Mouse (Mus musculus): ENCODE data around the gene Map1b.

Map1b gene

DNA sequence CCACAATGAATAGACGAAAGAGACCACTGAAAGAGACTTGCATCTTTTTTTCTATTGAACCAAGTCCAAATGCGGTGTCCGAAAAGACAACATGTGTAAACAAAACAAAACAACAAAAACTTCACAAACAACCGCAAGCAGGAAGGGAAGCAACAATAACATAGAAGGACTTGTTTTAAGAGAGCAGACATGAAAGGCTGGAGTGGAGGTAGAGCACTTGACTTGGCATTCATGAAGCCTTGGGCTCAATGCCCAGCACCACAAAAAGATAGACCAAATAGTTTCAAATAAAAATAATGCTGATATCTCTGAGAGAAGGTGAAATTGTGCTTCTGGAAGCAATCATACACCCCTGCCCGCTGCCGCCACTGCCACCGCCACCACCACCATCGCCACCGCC, 30.5 kb downstream of the Map1b start:
- no peak for DNase-seq (ENCODE audit: low spot score)

DNA sequence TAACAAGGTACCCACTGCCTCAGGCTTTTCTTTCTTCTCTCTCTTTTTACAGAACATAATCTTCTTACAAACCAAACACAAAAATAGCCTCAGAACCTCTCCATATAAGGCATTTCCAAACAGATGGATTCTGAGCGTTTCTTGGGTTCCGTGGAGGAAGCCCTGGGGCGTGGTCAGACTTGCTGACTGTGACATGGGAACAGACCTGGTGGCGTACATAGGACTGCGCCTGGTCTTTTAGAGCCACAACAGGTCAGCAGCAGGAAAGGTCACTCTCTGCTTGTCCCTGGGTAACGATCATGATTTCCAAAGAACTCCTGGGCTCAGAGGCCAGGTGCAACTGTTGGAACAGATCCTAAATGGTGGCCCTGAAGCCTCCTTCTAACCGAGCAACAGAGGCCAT, 31.0 kb downstream of the Map1b start:
- DNase-seq (ENCODE audit: low spot score) = no peak

DNA sequence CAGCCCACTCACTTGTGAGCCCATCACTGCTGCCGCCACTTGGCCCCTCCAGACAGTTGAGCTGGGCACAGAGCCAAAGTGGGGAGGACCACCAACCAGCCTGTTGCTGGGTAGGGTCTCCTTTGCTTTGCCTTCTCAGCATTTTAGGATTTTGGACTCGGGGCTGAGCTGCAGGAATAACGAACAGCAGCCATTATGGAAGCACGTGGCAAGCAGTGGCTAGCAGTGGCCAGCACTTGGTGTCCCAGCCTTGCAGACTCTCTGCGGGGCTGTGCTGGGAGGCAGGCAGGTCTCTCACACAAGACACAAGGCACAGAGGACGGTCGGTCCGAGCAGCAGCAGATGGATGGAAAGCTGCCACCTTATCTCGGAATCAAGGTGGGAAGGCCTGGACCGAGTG, 31.4 kb downstream of the Map1b start:
- DNase-seq (ENCODE audit: low spot score) = peak; percentile 13

DNA sequence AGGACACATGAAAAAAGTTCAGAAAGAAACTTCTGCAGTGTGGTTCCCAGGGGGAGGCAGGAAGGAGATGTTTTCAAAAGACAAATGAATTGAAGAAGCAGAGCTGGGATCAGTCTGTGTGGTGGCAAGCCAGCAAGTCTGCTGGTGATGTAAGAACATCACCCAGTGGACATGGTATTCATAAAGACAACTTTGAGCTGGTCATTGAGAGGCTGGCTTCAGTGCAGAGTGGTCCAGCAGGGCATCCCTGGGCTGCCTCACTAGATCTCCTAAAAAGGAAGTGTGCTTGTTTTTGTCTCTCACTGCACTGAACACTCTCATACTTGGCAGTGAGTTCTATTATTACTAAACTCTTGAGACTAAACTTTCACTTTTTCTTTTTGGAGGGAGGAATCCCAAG, 32.9 kb downstream of the Map1b start:
- no peak for DNase-seq (ENCODE audit: low spot score)

DNA sequence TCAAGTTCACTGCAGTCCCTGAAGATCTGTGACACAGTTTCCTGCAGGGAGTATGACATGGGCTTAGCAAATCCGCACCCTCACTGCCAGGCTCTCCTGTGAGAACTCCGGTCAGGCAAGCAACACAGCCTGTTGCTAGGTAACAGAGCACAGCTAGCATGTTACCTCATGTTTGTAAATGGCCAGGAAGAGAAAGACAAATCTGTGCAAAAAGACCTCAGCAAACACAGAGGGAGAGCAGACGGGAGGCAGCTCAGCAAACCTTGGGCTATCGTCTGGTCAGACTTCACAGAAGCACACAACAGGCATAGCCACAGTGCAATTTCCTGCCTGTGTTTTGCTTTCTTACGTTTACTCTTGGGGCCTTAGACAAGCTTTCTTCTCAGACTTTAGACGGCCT, 40.9 kb downstream of the Map1b start:
- DNase-seq (ENCODE audit: low spot score) = no peak

DNA sequence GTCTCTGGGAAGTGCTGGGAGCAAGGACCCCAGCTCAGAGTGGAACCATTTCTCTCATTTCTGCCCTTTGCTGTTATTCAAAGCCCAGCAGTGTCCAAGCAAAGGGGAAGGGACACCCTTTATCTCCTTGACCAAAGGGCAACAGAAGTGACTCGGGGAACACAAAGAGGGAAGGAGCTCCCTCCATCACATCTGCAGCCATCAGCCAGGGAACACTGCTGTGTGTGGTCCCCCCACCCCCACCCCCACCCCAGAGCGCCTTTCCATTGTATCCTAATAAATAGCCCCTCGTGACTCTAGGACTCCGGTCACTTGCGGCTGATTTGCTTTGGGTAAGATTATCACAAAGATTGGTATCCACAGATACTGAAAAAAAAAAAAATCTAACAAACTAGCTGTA, 41.3 kb downstream of the Map1b start:
- no peak for DNase-seq (ENCODE audit: low spot score)

DNA sequence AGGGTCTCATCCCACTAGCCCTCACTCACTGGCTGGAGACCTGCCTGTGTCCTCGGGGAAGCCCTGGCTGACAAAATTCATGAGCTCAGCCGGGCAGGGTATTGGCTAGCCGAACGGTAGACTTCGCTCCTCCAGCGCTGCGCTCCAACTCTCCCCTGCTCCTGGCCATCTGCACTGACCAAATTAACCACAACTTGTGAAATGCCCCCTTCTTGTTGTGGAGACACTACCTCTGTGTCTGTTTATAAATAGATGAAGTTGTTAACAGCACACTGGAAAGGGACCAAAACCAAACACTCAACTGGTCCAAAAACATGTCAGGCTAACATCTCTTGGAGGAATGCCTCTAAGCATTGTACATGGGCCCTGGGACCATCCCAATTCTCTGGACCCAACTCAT, 42.2 kb downstream of the Map1b start:
- DNase-seq (ENCODE audit: low spot score) = no peak

DNA sequence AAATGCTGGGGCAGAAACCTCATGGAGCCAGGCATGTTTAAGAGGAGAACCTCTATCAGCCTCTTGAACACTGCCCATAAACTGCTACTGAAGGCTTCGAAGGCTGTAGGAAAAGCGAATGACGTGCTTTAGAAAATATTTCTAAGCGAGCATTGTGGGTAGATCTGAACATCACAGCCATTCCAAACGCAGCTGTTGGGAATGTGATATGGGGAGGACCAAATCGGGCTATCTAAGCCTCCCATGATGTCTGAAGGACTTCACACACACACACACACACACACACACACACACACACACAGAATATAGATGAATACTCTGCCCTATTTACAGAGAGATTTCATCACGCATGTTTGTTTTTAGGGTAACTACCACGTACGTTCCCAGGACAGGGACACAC, 44.3 kb downstream of the Map1b start:
- no peak for DNase-seq (ENCODE audit: low spot score)

DNA sequence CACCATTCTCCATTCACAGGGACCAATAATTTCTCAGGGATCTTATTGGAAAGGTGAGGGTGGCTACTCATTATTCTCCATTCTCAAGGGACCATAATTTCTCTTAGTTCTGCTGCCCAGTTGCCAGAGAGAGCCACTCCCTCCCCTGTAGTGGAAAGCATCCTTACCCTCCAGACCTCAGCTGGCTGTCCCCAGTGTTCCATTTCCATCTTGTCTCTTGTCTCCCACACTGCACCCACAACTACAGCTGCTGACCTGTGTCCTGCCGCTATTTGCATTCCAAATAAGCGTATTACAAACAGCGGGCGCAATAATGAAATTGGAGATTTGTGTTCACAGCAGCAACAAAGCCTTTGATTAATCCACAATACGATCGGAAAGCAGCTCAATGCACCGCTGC, 46.3 kb downstream of the Map1b start:
- no peak for DNase-seq (ENCODE audit: low spot score)

DNA sequence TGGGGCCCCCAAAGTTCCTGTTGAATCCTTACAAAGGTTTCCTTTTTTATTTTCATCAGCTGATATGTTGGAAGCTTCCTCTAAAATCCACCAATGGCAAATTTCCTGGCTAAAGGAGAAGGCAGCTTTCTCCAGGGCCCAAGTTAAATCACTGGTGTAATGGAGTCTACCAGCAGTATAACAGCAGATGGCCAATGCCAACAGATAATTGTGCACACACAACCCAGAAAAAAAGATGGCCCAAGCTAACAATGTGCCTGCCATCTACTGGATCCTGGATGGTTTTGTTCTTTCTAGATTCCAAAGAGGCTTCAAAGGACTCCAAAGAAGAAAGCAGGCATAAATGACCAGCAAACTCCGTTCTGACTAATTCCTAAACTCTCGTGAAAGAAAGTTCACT, 48.1 kb downstream of the Map1b start:
- no peak for DNase-seq (ENCODE audit: low spot score)

DNA sequence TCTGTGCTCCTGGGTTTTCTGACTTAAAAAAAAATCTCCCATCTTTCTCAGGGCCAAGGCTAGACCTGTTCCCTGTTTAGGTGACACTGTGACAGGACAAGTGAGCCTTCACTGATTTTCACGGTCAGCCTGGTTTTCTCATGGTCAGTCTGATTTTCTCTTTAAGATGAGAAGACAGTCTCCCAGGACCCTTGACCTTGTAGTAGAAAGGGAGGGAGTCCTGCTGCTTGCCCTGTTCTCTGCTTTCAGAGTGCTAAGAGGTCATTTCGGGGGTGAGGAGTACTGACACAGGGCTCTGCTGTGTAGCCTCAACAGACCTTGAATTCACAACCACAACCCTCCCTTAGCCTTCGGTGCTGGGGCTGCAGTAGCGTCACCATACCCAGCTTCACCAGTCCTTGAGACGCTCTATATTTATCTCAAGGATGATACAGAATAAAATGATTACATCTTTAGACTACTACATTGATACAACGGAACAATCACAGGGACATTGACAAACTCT, 49.5 kb downstream of the Map1b start:
- no peak for DNase-seq (ENCODE audit: low spot score)

DNA sequence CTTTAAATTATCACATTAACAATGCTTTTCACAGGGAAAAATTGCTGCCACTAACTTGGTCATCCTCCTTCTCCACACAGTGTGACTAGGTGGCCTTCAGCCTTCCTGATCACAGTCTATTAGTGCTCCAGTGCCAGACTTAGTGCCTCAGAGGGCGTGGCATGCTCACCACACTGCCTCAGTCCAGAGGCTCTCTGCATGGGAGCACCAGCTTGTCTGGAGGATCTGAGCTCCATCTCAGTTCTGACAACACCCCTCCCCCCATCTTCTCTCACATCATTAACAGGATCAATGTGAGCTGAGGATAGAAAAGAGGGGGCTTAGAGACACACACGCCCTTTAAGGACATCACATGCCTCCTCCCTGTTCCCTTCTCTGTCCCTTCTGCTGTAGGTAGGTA, 50.3 kb downstream of the Map1b start:
- no peak for DNase-seq (ENCODE audit: low spot score)

DNA sequence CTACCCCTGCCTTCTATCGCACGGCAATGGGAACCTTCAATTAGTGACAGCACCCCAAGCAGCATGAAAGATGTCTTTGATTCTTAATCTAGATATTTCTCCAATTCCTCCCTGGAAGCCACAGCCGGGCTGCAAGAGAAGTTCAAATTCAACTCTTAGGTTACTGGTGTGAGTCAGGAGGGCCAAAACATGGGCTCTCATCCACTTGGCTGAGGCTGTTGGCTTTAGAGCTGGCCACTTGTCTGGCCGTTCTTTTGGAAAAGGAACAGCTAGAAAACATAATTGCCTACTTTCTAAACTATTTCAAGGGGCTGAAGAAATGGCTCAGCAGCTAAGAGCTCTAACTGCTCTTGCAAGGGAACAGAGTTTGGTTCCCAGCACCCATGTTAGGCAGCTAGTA, 51.8 kb downstream of the Map1b start:
- no peak for DNase-seq (ENCODE audit: low spot score)

DNA sequence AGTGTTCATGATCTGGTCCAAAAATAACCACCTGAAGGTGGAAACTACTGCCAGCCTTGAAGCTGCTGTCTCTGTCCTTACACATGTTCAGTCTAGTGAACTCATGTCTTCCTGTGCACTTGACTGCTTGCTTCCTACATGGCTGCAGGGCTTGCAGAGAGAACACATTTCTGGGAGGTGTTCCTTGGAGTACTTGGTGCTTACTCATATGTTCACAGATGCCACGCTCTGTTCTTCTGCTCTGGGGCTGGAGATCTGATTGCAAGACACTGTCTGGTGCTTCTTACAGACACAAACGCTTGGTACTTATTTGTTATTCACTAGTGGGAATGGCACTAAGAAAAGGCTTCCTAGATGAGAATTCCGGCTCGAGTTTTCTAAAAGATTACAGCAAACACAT, 54.5 kb downstream of the Map1b start:
- DNase-seq (ENCODE audit: low spot score) = no peak

DNA sequence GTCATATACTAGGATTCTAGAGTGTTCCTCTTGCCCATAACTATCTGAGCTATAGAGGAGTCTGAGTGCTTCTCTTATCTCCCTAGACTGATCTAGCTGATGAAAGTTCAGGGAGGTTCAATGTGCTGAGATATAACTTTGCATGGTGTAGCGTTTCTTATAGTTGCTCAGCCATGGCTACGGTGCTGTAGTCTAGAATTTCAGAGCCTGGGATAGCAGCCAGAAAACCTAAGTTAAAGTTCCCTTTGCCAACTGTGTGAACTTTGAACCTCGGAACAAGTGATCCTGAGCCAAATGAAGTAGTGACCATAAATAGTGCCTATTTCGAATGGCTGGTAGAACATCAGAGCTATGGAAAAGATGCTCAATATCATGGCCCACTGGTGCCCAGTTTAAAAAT, 56.7 kb downstream of the Map1b start:
- no peak for DNase-seq (ENCODE audit: low spot score)

DNA sequence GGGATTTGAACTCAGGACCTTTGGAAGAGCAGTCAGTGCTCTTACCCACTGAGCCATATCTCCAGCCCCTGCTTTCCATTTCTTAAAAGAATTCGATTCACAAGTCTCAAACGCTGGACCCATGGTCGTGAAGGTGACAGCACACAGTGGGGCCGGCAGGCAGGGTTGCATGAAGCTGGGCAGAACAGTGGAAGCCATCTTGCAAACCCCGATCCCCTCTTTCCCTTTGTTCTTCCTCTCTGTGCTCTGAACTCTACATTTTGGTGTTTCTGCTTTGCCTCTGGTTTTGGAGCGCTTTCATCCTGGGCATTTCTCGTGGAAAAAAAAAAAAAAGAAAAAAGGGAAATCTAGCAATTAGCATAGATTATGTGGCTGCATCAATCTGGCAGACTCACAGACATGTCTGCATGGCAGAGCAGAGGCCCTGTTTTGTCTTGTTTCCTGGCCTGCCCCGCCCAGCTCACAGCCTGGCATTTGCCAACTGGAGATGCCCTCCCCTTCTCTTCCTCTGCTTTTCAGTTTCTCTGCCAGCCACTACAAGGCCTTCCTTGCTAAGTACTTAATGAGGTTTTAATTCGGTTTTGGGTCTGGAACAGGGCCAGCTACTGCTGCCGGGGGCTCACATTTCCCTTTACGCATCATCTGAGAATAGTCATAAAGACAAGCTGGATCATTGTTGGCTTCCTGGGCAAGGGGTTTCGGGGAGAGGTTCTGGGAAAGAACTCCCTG, 57.5 kb downstream of the Map1b start:
- no peak for DNase-seq (ENCODE audit: low spot score)

DNA sequence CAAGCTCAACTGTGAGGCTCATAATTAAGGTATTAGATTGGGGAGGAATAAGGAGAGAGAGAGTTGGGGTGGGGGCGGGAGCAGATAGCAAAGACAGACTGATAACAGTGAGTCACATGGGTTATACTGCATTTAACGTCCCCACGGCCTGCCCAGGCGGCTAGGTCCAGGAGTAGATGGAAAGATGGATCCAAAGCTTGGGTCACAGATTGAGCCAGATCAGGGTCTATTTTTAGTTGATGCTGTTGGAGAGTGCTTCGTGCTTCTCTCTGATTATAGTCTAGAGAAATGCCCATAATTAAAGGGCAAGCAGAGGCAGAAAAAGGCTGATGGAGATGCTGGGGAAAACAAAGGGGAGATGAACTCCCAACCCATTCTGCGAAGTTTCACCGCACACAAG, 61.4 kb downstream of the Map1b start:
- no peak for DNase-seq (ENCODE audit: low spot score)

DNA sequence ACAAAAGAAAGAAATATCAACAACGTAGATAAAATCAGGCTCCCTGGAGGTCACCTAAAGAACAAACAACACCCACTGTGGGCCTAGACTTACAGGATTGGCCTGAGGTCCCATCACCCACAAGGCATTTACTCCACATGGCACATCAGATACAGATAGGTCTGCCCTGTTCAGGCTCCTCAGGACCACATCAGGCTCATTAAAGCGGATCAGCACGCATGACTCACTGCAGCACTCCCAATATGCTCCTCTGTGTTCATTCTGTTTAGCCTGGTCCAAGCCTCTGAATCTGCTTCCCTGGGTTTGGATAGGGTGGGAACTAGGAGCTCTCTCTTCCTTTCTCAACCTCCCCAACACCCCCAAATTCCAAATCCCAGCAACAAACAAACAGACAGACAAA, 63.9 kb downstream of the Map1b start:
- DNase-seq (ENCODE audit: low spot score) = no peak

DNA sequence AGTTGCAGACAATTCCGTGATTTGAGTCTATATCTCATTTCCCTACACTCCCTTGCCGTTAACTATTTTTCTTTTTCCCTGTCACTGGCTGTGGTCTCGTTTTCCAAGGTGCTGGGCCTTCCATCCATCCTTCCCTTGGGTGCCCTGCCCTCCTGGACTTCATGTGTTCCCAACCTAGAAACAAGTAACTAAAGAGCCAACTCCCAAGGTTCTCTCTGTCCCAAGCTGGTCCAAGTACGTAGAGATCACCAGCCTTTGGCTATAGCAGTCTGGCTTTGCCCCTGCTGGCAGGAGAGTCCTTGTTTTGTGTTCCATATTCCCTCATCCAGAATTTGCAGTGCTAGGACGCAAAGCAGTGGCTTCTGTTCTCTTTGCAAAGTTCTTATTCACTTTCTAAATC, 65.1 kb downstream of the Map1b start:
- DNase-seq (ENCODE audit: low spot score) = no peak

DNA sequence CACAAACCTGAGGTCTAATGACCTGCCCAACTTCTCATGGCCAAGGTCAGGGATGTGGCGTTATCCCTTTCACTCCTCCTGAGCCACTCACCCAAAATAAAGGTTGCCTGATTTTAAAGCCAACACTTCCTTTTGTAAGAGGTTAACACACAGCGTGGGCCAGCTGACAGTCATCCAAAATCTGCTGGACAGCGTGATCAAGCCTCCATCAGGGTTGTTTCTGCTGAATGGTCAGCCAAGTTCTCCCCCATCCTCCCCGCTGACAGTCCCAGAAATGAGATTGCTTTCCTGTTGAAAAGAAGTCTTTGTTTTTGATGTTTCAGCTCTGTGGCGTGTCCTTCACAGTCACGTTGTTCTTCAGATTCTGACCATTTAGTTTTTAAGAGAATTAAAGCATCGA, 65.6 kb downstream of the Map1b start:
- DNase-seq (ENCODE audit: low spot score) = peak; percentile 75

DNA sequence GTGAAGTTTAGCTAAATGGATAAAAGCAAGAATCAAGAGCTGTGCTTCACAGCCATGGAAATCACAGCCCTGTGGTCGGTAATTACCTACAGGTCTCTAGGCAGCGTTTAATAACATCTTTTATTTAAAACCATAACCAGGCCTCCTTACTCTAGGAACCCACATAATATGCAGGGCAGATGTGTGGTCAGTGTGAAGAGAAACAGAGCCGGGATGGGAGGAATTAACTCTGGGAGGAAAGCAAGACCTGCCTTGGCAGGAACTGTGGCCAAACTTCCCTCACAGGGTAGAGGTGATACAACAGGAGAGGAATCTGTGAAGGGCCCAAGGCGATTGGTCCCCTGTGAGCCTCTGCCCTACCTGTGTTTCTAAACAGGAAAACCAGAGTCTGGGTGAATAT, 66.8 kb downstream of the Map1b start:
- no peak for DNase-seq (ENCODE audit: low spot score)

DNA sequence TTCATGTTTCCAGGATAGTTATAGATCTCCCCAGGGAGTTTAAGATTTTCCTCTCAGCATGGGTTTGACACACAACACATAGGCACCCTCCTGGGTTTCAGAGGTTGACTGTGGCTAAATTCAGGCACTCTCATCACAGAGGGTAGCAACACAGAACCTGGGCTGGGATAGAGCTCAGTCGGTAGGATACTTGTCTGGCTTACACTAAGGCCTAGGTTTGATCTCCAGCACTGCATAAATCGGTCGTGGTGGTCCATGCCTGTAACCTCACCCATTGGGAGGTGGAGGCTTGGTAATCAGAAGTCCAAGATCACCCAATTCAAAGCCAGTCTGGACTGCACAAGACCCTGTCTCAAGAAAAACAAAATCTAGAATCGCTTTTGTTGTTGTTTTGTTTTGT, 68.1 kb downstream of the Map1b start:
- no peak for DNase-seq (ENCODE audit: low spot score)

DNA sequence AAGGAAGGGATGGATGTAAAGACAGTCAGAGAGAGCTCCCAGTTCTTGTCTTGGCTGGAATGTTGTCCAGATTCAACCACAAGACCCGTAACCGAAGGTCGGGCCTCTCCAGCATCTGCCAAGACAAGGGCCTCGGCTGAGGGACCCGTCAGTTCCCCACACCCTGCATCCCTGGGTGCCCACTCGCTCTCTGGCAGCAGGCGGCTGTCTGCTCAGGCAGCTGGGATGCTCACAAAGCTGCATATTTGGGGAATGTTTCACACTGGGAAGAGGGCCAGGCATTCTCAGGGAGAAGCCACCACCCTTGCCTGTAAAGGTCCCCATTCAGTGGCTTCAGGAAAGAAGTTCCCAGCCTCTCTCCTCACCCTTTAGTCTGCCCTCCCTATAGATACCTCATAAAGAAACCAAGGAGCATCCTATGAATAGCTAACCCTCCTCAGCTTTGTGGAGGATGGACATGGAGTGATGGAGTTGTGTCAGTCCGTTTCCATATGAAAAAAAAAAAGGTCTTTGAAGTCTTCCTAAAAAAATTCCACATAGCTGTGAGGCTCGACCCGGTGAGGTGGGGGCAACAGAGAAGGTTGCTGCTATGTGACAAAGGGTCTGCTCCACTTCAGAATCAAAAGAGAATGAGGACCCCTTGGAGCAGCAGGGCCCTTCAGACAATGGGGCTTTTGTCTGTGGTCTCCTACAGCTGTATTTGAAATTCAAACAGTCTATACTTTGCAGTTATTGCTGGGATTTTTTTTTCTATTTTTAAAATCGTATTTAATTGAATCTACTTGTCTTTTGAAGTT, 68.7 kb downstream of the Map1b start:
- no peak for DNase-seq (ENCODE audit: low spot score)

DNA sequence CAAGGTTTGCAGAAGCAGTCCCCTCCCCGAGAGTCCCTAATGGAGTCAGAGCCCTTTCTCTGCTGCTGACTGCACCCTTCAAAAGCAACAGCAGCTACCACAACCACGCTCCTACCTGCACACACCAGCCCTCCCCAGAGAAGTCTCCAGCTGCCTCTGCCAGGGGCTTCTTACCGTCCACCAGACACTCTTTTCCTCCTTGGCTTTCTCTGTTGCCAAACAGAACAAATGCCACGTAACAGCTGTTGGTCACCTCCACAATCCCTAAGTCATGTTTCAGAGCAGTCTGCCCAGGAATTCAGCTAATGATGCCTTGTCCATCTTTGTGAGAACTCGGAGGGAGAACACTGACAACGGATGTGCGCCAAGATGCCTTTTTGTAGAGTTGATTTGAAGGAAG, 69.3 kb downstream of the Map1b start:
- no peak for DNase-seq (ENCODE audit: low spot score)

Data from testis, postnatal 14 days (tissue).